In the genomic region with DNA sequence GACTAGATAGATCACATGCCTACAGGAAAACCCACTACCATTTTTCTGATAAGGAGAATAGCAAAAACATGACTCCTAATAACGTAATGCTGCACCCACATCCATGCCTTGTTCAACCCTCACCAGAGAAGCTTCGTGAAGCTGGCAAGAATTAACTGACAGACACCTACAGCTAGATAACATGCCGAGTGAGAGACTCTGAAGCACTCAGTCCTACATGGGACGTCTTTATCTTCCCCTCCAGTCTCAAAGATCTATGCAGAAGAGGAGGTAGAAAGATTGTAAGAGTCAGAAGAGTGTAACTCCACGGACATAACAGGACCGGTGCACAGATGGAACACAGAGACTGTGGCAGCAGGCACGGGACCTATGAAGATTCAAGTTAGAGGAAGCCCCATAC, we compare ENCODE assay signal across 1 mouse cellular context.
TF ChIP-seq lines count a peak whose summit lies in the region.

No protein-coding gene starts in this region.

TF ChIP-seq in MEL, 35 proteins besides CTCF, POLR2A, EP300 and RAD21 (continued from another document):
- TF ChIP-seq ZKSCAN1 (IDR thresholded peaks at IDR 0.05; ENCODE audit: low read depth, low read length) (0 out of 2 replicates have a peak, but pooled peaks have one; percentile 9), GABPA (IDR thresholded peaks at IDR 0.05; ENCODE audit: low read depth, low read length) (no peak), JUND (IDR thresholded peaks at IDR 0.05; ENCODE audit: low read depth, low read length) (no peak), SMC3 (IDR thresholded peaks at IDR 0.05; ENCODE audit: low read depth, low read length) (no peak), HCFC1 (IDR thresholded peaks at IDR 0.05; ENCODE audit: low read depth, low read length) (no peak), E2F4 (IDR thresholded peaks at IDR 0.05; ENCODE audit: borderline replicate concordance, low read depth, low read length) (no peak), ZMIZ1 (IDR thresholded peaks at IDR 0.05; ENCODE audit: low read depth, low read length) (no peak), MAZ (IDR thresholded peaks at IDR 0.05; ENCODE audit: low read depth, low read length) (no peak), RCOR1 (IDR thresholded peaks at IDR 0.05; ENCODE audit: low read depth, low read length) (no peak), MYC (IDR thresholded peaks at IDR 0.05; ENCODE audit: low read depth, low read length) (0 out of 2 replicates have a peak, but pooled peaks have one; percentile 22), ELF1 (IDR thresholded peaks at IDR 0.05; ENCODE audit: low read depth, low read length) (no peak), USF2 (IDR thresholded peaks at IDR 0.05; ENCODE audit: borderline replicate concordance in 1 of 2, insufficient read depth in 1 of 2, low read depth in 1 of 2, low read length in 2 of 2) (no peak), ETS1 (IDR thresholded peaks at IDR 0.05; ENCODE audit: low read depth, low read length) (peak; percentile 31; the same call in 1 of the 2 replicates)
